13 mouse cellular contexts compared by ENCODE assay signal in genomic region chr10:19208101-19208722, GRCm38 (mm10).
DNase-seq lines count a peak whose midpoint lies in the region; ATAC-seq lines count a peak whose summit lies in the region.
"Had no signal": no experiment of that assay in that cellular context is flagged by ENCODE, and none has a peak within 500 bp of the region (broad histone marks: within the 10 kb centered on the region; RNA-seq: fewer than 3 reads in every experiment).

No protein-coding gene starts in this region.

- H3K27ac ChIP-seq in heart, embryonic 13.5 days (replicated peaks): no peak overlapping the region
- peak overlapping the region; percentile 79 for H3K27ac ChIP-seq in forebrain, embryonic 10.5 days
- no peak overlapping the region for H3K27ac ChIP-seq in limb, embryonic 12.5 days
- H3K27ac ChIP-seq: liver, embryonic 13.5 days had no signal

- H3K9ac ChIP-seq in heart, embryonic 13.5 days: no peak overlapping the region
- no peak overlapping the region for H3K9ac ChIP-seq in limb, embryonic 12.5 days (replicated peaks)
- H3K9ac ChIP-seq: liver, embryonic 13.5 days had no signal

- H3K36me3 ChIP-seq in heart, embryonic 13.5 days: no peaks in the 10 kb centered on the region
- no peaks in the 10 kb centered on the region for H3K36me3 ChIP-seq in forebrain, embryonic 10.5 days (replicated peaks)
- no peaks in the 10 kb centered on the region for H3K36me3 ChIP-seq in limb, embryonic 12.5 days
- H3K36me3 ChIP-seq: liver, embryonic 13.5 days had no signal

- ATAC-seq in heart, embryonic 13.5 days (ENCODE audit: extremely low read depth, insufficient number of reproducible peaks, low FRiP score, low TSS enrichment): no peak
- ATAC-seq in limb, embryonic 12.5 days (ENCODE audit: insufficient number of reproducible peaks, insufficient read depth, low FRiP score, low TSS enrichment, low read depth): no peak

- WGBS in heart, embryonic 13.5 days: 32% methylated on average over 12 of the region's 12 CpGs
- WGBS in forebrain, embryonic 10.5 days: 4% methylated on average over 12 of the region's 12 CpGs
- WGBS in limb, embryonic 12.5 days: 36% methylated on average over 12 of the region's 12 CpGs

- H3K4me3 ChIP-seq in heart, embryonic 13.5 days: no peak overlapping the region
- no peak overlapping the region for H3K4me3 ChIP-seq in forebrain, embryonic 10.5 days
- no peak overlapping the region for H3K4me3 ChIP-seq in limb, embryonic 12.5 days (replicated peaks)
- H3K4me3 ChIP-seq: liver, embryonic 13.5 days had no signal

- no peaks in the 10 kb centered on the region for H3K27me3 ChIP-seq in heart, embryonic 13.5 days (replicated peaks)
- no peaks in the 10 kb centered on the region for H3K27me3 ChIP-seq in forebrain, embryonic 10.5 days (ENCODE audit: poor library complexity, severe bottlenecking)
- no peaks in the 10 kb centered on the region for H3K27me3 ChIP-seq in limb, embryonic 12.5 days
- H3K27me3 ChIP-seq: liver, embryonic 13.5 days had no signal

- peaks cover 4% of the 10 kb centered on the region; the same call in 1 of the 2 replicates for H3K4me1 ChIP-seq in heart, embryonic 13.5 days
- H3K4me1 ChIP-seq in forebrain, embryonic 10.5 days: peaks cover 13% of the 10 kb centered on the region
- H3K4me1 ChIP-seq in limb, embryonic 12.5 days (replicated peaks): no peaks in the 10 kb centered on the region; the same call in 1 of the 2 replicates
- H3K4me1 ChIP-seq: liver, embryonic 13.5 days had no signal

- DNase-seq in heart, adult 18-20 months: no peak
- DNase-seq in forebrain, embryonic 10.5 days (ENCODE audit: extremely low spot score, low spot score): peak; percentile 49
- peak; percentile 59 for DNase-seq in retina, embryonic 14.5 days (ENCODE audit: low spot score)
- no peak for DNase-seq in left cerebral cortex, adult 18-20 months (ENCODE audit: low spot score in 2 of 2)
- DNase-seq in thymus, postnatal 4 days: no peak
- DNase-seq in kidney, postnatal 10 days: no peak
- DNase-seq: cerebellum, adult 9-11 months; gastrocnemius, postnatal 10 days; kidney, postnatal 14 days; liver, embryonic 13.5 days; spleen, adult 18-20 months had no signal

- H3K9me3 ChIP-seq in heart, embryonic 13.5 days: no peaks in the 10 kb centered on the region
- H3K9me3 ChIP-seq in forebrain, embryonic 10.5 days: no peaks in the 10 kb centered on the region
- H3K9me3 ChIP-seq in limb, embryonic 12.5 days: no peaks in the 10 kb centered on the region
- H3K9me3 ChIP-seq: liver, embryonic 13.5 days had no signal

- peak overlapping the region; percentile 42 for H3K4me2 ChIP-seq in heart, embryonic 13.5 days
- peak overlapping the region; percentile 26; the same call in 1 of the 2 replicates for H3K4me2 ChIP-seq in limb, embryonic 12.5 days
- H3K4me2 ChIP-seq: liver, embryonic 13.5 days had no signal

Comparison
In these comparisons a context has a peak if more than half of its experiments do, and no peak if none do; other contexts are left out.
1. DNase-seq: peak in forebrain, embryonic 10.5 days (single experiment) and retina, embryonic 14.5 days (single experiment); none in heart, adult 18-20 months (0 of 2), left cerebral cortex, adult 18-20 months (0 of 2), thymus, postnatal 4 days (single experiment) and kidney, postnatal 10 days (single experiment).